Mouse (Mus musculus): ENCODE measurements around the gene Rasgef1b. TPM values are rescaled to one million over a fixed set of nuclear protein-coding genes. Genes with fewer than 3 reads are reported as not detected.

Rasgef1b gene
- polyA plus RNA-seq (2011; ENCODE audit: insufficient read depth, insufficient read length, low replicate concordance, missing spikeins) = 1.00 and 3.0 TPM in 2 replicates

- Histone ChIP-seq H3K4me1 (ENCODE audit: control insufficient read depth, insufficient read depth, low read length) (no peaks in the 10 kb centered on the region), H3K4me3 (replicated peaks; ENCODE audit: control insufficient read depth, low read depth, low read length) (no peak within 1 kb of the TSS), H3K27ac (ENCODE audit: control insufficient read depth, insufficient read depth, low read depth, low read length, poor library complexity) (no peak within 1 kb of the TSS; the same call in 1 of the 2 replicates)
- no peak for TF ChIP-seq POLR2A (IDR thresholded peaks at IDR 0.05; ENCODE audit: borderline replicate concordance, control insufficient read depth, low read depth, low read length)
- TF ChIP-seq CTCF (IDR thresholded peaks at IDR 0.05; ENCODE audit: control insufficient read depth, insufficient read depth, low read length) = no peak
- under 1% methylated on average over 48 of the region's 53 CpGs for WGBS
Measured at GRCm38 (mm10) chr5:99728649-99729212, at the start of gene Rasgef1b. Rasgef1b (minus strand) TSS chr5:99729065.

DNA sequence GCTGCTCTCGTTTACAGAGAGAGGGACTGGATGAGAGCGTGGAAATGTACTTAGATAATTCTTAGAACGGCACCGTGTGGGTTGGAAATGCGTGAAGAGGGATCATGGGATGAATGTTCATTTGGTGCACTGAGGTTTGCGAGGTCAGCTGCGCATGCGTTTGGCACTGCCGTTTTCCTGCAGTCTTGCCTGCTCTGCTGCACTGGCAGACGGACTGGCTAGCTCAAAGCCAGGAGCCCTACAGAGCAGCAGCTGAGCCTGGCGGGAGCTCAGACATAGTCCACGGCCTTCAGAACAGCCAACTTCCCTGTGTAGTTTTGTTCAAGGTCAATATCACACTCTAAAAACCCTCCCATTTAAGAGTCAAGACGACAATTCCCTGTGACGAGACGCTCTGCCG lies 46.5 kb upstream of the Rasgef1b start:
- Histone ChIP-seq H3K4me3 (replicated peaks; ENCODE audit: control insufficient read depth, low read depth, low read length) (no peak overlapping the region), H3K4me1 (ENCODE audit: control insufficient read depth, insufficient read depth, low read length) (no peaks in the 10 kb centered on the region), H3K27ac (ENCODE audit: control insufficient read depth, insufficient read depth, low read depth, low read length, poor library complexity) (no peak overlapping the region)
- TF ChIP-seq POLR2A (IDR thresholded peaks at IDR 0.05; ENCODE audit: borderline replicate concordance, control insufficient read depth, low read depth, low read length) (no peak), CTCF (IDR thresholded peaks at IDR 0.05; ENCODE audit: control insufficient read depth, insufficient read depth, low read length) (no peak)
- 83% methylated on average over 16 of the region's 16 CpGs for WGBS

DNA sequence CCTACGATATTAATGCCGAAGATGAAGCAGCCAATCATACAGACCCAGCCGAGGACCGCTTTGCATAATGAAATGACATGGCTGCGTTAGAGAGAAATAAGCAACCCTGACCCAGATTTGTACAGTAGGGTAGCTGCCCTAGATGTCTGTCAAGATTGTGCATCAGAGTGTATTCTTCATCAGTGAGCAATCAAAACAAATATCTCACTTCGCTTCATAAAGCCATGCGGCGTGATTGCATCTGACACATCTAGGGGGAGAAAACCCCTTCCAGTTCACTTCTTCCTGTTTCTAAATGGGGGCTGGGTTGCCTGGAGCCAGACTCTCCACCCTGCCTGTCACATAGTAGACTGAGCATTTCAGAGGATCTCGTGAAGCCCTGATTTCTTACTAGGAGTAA lies 44.4 kb upstream of the Rasgef1b start:
- H3K4me1 ChIP-seq (ENCODE audit: control insufficient read depth, insufficient read depth, low read length) = no peaks in the 10 kb centered on the region
- TF ChIP-seq POLR2A (IDR thresholded peaks at IDR 0.05; ENCODE audit: borderline replicate concordance, control insufficient read depth, low read depth, low read length) (no peak), CTCF (IDR thresholded peaks at IDR 0.05; ENCODE audit: control insufficient read depth, insufficient read depth, low read length) (no peak)
- H3K27ac ChIP-seq (ENCODE audit: control insufficient read depth, insufficient read depth, low read depth, low read length, poor library complexity) = no peak overlapping the region
- H3K4me3 ChIP-seq (replicated peaks; ENCODE audit: control insufficient read depth, low read depth, low read length) = no peak overlapping the region
- WGBS = 79% methylated on average over 9 of the region's 9 CpGs

GRCm38 (mm10) chr5:99764246-99764645 lies 35.4 kb upstream of the Rasgef1b start:
- Histone ChIP-seq H3K4me3 (replicated peaks; ENCODE audit: control insufficient read depth, low read depth, low read length) (no peak overlapping the region), H3K27ac (ENCODE audit: control insufficient read depth, insufficient read depth, low read depth, low read length, poor library complexity) (no peak overlapping the region), H3K4me1 (ENCODE audit: control insufficient read depth, insufficient read depth, low read length) (no peaks in the 10 kb centered on the region)
- no peak for TF ChIP-seq POLR2A (IDR thresholded peaks at IDR 0.05; ENCODE audit: borderline replicate concordance, control insufficient read depth, low read depth, low read length)
- TF ChIP-seq CTCF (IDR thresholded peaks at IDR 0.05; ENCODE audit: control insufficient read depth, insufficient read depth, low read length) = no peak
- 71% methylated on average over 3 of the region's 3 CpGs for WGBS

GRCm38 (mm10) chr5:99758859-99759258 lies 30.0 kb upstream of the Rasgef1b start:
- TF ChIP-seq POLR2A (IDR thresholded peaks at IDR 0.05; ENCODE audit: borderline replicate concordance, control insufficient read depth, low read depth, low read length) = no peak
- TF ChIP-seq CTCF (IDR thresholded peaks at IDR 0.05; ENCODE audit: control insufficient read depth, insufficient read depth, low read length) = no peak
- no peak overlapping the region for H3K27ac ChIP-seq (ENCODE audit: control insufficient read depth, insufficient read depth, low read depth, low read length, poor library complexity)
- H3K4me3 ChIP-seq (replicated peaks; ENCODE audit: control insufficient read depth, low read depth, low read length) = no peak overlapping the region
- 80% methylated on average over 5 of the region's 5 CpGs for WGBS
- no peaks in the 10 kb centered on the region; the same call in 1 of the 2 replicates for H3K4me1 ChIP-seq (ENCODE audit: control insufficient read depth, insufficient read depth, low read length)

DNA sequence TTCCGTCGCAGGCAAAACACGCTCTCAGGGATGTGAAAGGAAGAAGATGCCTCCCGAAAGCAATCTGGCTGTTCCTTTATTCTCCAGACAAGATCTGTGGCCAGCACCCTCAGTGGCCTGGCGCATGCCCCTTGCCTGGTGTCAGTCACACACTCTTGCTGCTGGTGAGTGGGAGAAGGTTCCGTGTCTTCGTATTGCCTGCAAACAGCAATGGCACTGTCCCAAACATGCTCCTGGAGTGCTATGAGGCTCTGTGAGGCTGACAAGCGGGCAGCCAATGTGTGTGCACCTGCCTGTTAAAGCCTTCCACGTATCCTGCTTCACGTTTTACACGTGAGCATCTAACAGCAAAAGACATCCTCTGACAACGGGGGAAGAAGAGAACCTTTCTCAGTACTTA lies 25.0 kb upstream of the Rasgef1b start:
- WGBS = 80% methylated on average over 12 of the region's 12 CpGs
- TF ChIP-seq POLR2A (IDR thresholded peaks at IDR 0.05; ENCODE audit: borderline replicate concordance, control insufficient read depth, low read depth, low read length) (no peak), CTCF (IDR thresholded peaks at IDR 0.05; ENCODE audit: control insufficient read depth, insufficient read depth, low read length) (no peak)
- H3K27ac ChIP-seq (ENCODE audit: control insufficient read depth, insufficient read depth, low read depth, low read length, poor library complexity) = no peak overlapping the region
- no peaks in the 10 kb centered on the region; the same call in 1 of the 2 replicates for H3K4me1 ChIP-seq (ENCODE audit: control insufficient read depth, insufficient read depth, low read length)
- no peak overlapping the region for H3K4me3 ChIP-seq (replicated peaks; ENCODE audit: control insufficient read depth, low read depth, low read length)

GRCm38 (mm10) chr5:99753368-99753767 lies 24.5 kb upstream of the Rasgef1b start:
- Histone ChIP-seq H3K4me3 (replicated peaks; ENCODE audit: control insufficient read depth, low read depth, low read length) (no peak overlapping the region), H3K27ac (ENCODE audit: control insufficient read depth, insufficient read depth, low read depth, low read length, poor library complexity) (no peak overlapping the region), H3K4me1 (ENCODE audit: control insufficient read depth, insufficient read depth, low read length) (no peaks in the 10 kb centered on the region; the same call in 1 of the 2 replicates)
- WGBS = 84% methylated on average over 13 of the region's 13 CpGs
- TF ChIP-seq CTCF (IDR thresholded peaks at IDR 0.05; ENCODE audit: control insufficient read depth, insufficient read depth, low read length) (no peak), POLR2A (IDR thresholded peaks at IDR 0.05; ENCODE audit: borderline replicate concordance, control insufficient read depth, low read depth, low read length) (no peak)

GRCm38 (mm10) chr5:99752670-99753231 lies 23.9 kb upstream of the Rasgef1b start:
- TF ChIP-seq CTCF (IDR thresholded peaks at IDR 0.05; ENCODE audit: control insufficient read depth, insufficient read depth, low read length) (no peak), POLR2A (IDR thresholded peaks at IDR 0.05; ENCODE audit: borderline replicate concordance, control insufficient read depth, low read depth, low read length) (no peak)
- H3K27ac ChIP-seq (ENCODE audit: control insufficient read depth, insufficient read depth, low read depth, low read length, poor library complexity) = no peak overlapping the region
- H3K4me3 ChIP-seq (replicated peaks; ENCODE audit: control insufficient read depth, low read depth, low read length) = no peak overlapping the region
- 82% methylated on average over 5 of the region's 5 CpGs for WGBS
- no peaks in the 10 kb centered on the region; the same call in 1 of the 2 replicates for H3K4me1 ChIP-seq (ENCODE audit: control insufficient read depth, insufficient read depth, low read length)
